Mouse (Mus musculus) neural tube, embryonic 12.5 days (tissue): ENCODE results near the gene Cyb5r1. TPM values are rescaled to one million over a fixed set of nuclear protein-coding genes. Genes with fewer than 3 reads are reported as not detected.
"Not testable (repeated sequence)": the region's sequence is repeated elsewhere in the genome, so short reads cannot be mapped to it uniquely, and the experiment has no call there.

Experiments used
- ATAC-seq: fragments of 200-750 bp; cut with Nextera tagmentation; 2 replicates; pipeline ENCODE4 v1.8.0; 2017; ENCODE audit warnings: low read depth, mild to moderate bottlenecking, moderate TSS enrichment, moderate library complexity; ENCODE audit not compliant: low FRiP score
- H3K27ac ChIP-seq: fragments of 300-500 bp; sonication (generic); 2 replicates; pipeline ENCODE4 v1.5.1; 2016
- H3K27me3 ChIP-seq: fragments of 300-500 bp; sonication (generic); replicated peaks from 2 replicates; pipeline ENCODE4 v1.6.1; 2016; ENCODE audit warnings: mild to moderate bottlenecking
- H3K36me3 ChIP-seq: fragments of 300-500 bp; sonication (generic); 2 replicates; pipeline ENCODE4 v1.6.1; 2016; ENCODE audit warnings: mild to moderate bottlenecking
- H3K4me1 ChIP-seq: fragments of 300-500 bp; sonication (generic); 2 replicates; pipeline ENCODE4 v1.6.1; 2016
- H3K4me2 ChIP-seq: fragments of 300-500 bp; sonication (generic); replicated peaks from 2 replicates; pipeline ENCODE4 v1.6.1; 2016; ENCODE audit warnings: mild to moderate bottlenecking
- H3K4me3 ChIP-seq: fragments of 300-500 bp; sonication (generic); 2 replicates; pipeline ENCODE4 v1.5.1; 2016
- H3K9ac ChIP-seq: fragments of 300-500 bp; sonication (generic); 2 replicates; pipeline ENCODE4 v1.6.1; 2016; ENCODE audit warnings: mild to moderate bottlenecking
- H3K9me3 ChIP-seq: fragments of 300-500 bp; sonication (generic); 2 replicates; pipeline ENCODE4 v1.6.1; 2016; ENCODE audit warnings: mild to moderate bottlenecking
- WGBS: fragments of 180-500 bp; shearing (Covaris S2); methylation state at CpG from one replicate; pipeline ENCODE4 v1.1.7; 2016; 5-methylcytosine and 5-hydroxymethylcytosine counted together
- polyA plus RNA-seq: library from polyadenylated mRNA; unstranded; fragments of >200 nt; fragmentation: Nextera tagmentation; extraction: Ambion mirVana; gene quantifications from 2 replicates; pipeline ENCODE4 v1.2.1, GENCODE M21; 2016

The Cyb5r1 gene
- polyA plus RNA-seq, 1 experiment from 2014 or later: 29.8 TPM

DNA sequence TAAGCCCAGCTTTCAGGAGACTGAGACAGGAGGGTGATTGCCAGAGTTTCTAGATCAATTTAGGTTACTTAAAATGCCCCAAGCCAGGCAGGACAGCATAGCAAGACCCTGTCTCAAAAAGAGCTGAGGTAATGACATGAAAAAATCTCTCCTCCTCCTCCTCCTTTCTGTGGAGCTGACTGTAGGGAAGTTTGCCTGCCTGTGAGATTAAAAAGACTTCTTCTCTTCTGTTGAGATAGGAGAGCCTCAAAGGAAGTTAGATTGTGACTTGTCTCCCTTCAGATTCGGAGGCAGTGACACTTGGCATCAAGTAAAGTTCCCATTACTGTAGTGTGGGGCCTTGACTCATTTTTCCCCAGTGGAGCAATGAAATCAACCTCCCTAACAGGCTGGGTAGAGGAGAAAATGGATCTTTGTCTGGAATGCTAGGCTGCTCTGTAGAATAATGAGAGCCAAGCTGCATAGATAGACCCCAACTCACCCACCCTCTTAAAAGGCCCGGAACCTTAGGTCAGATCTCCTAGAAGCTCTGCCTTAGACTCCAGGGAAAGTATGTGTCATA is 13.1 kb downstream of the Cyb5r1 start:
- Histone ChIP-seq H3K36me3 (peaks cover 8% of the 10 kb centered on the region), H3K27ac (no peak overlapping the region), H3K27me3 (no peaks in the 10 kb centered on the region), H3K4me3 (no peak overlapping the region), H3K4me2 (no peak overlapping the region), H3K4me1 (peaks cover 41% of the 10 kb centered on the region), H3K9me3 (no peaks in the 10 kb centered on the region), H3K9ac (no peak overlapping the region)
- WGBS: 89% methylated on average over 2 of the region's 2 CpGs
- ATAC-seq: no peak

DNA sequence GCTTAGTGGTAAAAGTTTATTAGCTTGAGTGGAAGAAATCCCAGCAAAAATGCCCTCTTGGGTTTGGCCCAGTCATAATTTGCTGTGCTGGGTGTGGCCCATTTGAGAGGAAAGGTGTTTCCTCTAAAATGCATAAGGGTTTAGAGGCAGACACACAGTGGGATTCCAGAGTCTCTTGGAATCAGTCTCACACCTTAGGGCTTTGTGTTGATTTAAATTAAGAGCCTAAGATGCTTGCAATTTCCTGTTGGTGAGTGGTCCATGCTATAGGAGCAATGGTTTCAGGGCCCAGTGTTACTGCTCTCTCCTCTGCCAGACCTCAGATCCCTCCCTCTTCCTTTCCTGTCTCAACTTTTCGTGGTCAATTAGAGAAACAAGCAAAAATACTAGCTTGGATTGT is 13.8 kb downstream of the Cyb5r1 start:
- WGBS: 69% methylated on average over 1 of the region's 1 CpGs
- peaks cover 15% of the 10 kb centered on the region for H3K36me3 ChIP-seq
- no peaks in the 10 kb centered on the region for H3K27me3 ChIP-seq
- no peak overlapping the region for H3K9ac ChIP-seq
- H3K27ac ChIP-seq: no peak overlapping the region
- peaks cover 41% of the 10 kb centered on the region for H3K4me1 ChIP-seq
- H3K9me3 ChIP-seq: no peaks in the 10 kb centered on the region
- no peak overlapping the region for H3K4me2 ChIP-seq
- no peak overlapping the region for H3K4me3 ChIP-seq
- ATAC-seq: no peak

DNA sequence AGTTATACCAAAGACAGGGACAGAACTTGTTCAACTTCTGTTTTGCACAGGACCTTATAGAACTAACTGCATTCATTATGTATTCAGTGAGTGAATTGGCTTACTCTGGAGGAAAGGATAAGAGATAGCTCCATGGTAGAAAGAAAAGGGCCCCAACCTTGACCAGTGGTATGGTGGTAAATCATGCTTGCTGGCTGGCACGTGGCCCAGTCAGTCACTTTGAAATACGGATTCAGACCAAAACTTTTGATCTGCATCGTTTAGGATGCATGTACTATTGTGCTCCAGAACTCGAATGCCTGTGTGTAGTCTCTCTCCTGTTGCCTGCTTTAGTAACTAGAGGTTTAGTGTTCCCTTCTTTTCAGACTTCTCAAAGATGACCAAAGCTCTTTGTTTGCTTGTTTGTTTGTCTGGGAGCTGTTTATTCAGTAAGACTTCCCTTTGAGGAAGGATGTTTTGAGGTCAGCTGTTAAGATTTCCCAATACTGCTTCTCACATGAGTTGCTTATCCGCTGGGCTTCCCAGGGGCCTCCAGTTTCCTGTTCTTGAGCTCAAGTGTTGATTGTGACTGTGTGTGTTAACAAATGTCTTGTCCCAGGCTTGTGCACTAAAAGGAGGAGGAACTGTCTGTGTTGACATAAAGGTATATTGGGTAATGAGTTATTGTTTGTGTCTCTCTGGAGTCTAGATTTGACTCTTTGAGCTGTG is 14.5 kb downstream of the Cyb5r1 start:
- WGBS: 50% methylated on average over 5 of the region's 5 CpGs
- Histone ChIP-seq H3K9ac (0 out of 2 replicates have a peak overlapping the region, but pooled peaks have one; percentile 5), H3K9me3 (no peaks in the 10 kb centered on the region), H3K36me3 (peaks cover 22% of the 10 kb centered on the region), H3K4me2 (peak overlapping the region; percentile 22; the same call in 1 of the 2 replicates), H3K27me3 (no peaks in the 10 kb centered on the region), H3K27ac (no peak overlapping the region), H3K4me3 (no peak overlapping the region), H3K4me1 (peaks cover 41% of the 10 kb centered on the region)
- no peak for ATAC-seq

DNA sequence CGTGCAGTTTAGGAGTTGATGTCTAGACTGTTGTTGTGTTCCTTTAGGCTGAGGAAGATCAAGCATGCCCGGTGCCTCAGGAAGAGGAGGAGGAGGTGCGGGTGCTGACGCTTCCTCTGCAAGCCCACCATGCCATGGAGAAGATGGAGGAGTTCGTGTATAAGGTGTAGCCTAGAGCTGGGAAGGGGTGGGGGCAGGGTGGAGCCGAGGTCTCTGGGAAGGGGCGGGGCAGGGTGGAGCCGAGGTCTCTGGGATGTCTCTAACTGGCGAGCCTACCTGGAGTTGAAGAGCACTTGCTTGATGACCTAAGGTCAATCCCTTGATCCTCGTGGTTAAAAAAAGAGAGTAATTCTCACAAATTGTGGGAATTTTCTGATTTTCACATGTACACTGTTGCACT is 18.6 kb downstream of the Cyb5r1 start:
- no peak overlapping the region for H3K4me3 ChIP-seq
- H3K9me3 ChIP-seq: no peaks in the 10 kb centered on the region
- no peak overlapping the region for H3K9ac ChIP-seq
- no peak overlapping the region for H3K4me2 ChIP-seq
- H3K27ac ChIP-seq: no peak overlapping the region
- 84% methylated on average over 10 of the region's 10 CpGs for WGBS
- H3K27me3 ChIP-seq: no peaks in the 10 kb centered on the region
- peaks cover 16% of the 10 kb centered on the region for H3K4me1 ChIP-seq
- no peak for ATAC-seq
- H3K36me3 ChIP-seq: peaks cover 60% of the 10 kb centered on the region

DNA sequence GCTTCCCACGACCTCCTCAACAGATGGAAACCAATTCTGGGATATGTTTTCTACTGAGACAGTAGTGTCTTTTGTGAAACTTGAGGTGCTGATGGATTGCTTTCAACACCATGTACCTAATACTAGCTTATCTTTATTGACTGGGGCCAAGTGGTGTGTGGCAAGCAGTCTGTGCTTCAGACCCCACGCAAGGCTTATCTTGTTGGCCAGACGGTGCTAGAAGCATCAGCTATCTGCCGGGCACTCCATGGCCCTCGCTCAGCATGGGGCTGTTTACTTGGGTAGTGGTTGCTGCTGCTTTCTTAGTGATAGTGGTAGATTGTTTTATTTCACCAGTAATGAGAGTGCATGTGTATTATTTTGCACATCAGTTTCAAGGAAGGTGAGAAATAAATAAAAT is 20.9 kb downstream of the Cyb5r1 start:
- ATAC-seq: no peak
- peaks cover 79% of the 10 kb centered on the region for H3K36me3 ChIP-seq

DNA sequence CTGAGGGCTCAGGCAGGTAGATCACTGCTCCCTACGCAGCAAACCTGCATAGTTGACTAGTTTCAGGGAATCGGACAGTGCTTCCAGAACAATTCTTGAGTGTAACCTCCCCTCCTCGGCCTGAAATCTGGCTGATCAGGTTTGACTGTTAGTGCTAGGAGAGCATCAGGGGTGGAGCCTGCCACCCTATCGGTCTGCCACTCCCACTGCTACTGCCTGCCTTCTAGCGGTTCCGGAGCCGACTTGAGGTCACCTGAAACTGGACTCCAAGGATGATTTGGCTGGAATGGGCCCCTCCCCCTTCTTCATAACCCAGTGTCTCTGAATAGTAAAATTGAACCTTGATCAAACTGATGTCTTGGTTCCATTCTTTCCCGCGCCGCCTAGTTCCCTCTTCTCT is 27.6 kb downstream of the Cyb5r1 start:
- Histone ChIP-seq H3K36me3 (peaks cover 52% of the 10 kb centered on the region), H3K4me3 (no peak overlapping the region), H3K4me1 (no peaks in the 10 kb centered on the region), H3K9me3 (no peaks in the 10 kb centered on the region), H3K9ac (no peak overlapping the region), H3K27ac (no peak overlapping the region), H3K4me2 (no peak overlapping the region), H3K27me3 (no peaks in the 10 kb centered on the region)
- 87% methylated on average over 10 of the region's 10 CpGs for WGBS
- no peak for ATAC-seq

More for the DNA sequence above, 20.9 kb downstream of the Cyb5r1 start:
- WGBS: 88% methylated on average over 5 of the region's 5 CpGs
- Histone ChIP-seq H3K4me1 (no peaks in the 10 kb centered on the region), H3K4me3 (no peak overlapping the region), H3K27me3 (no peaks in the 10 kb centered on the region), H3K9ac (no peak overlapping the region), H3K27ac (no peak overlapping the region), H3K4me2 (no peak overlapping the region), H3K9me3 (no peaks in the 10 kb centered on the region)

DNA sequence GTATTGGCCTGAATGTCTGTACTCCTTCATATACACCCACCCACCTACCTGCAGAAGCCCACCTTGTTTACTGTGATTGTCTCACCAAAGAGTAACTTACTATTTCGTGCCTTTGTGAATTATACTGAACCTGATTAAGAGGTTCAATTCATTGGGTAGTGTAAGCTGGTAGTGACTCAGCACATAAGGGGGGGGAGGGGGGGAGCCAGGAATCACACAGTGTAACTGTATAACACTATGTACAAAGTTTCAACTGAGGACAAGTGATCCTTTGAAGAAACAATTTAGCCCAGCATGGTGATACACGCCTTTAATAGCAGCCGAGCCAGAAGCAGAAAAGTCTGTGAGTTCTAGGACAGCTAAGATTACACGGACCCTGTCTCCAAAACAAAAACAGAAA is 28.1 kb downstream of the Cyb5r1 start:
- Histone ChIP-seq H3K9ac (no peak overlapping the region), H3K27ac (no peak overlapping the region), H3K9me3 (no peaks in the 10 kb centered on the region), H3K4me3 (no peak overlapping the region), H3K27me3 (no peaks in the 10 kb centered on the region), H3K36me3 (peaks cover 47% of the 10 kb centered on the region), H3K4me2 (no peak overlapping the region), H3K4me1 (no peaks in the 10 kb centered on the region)
- WGBS: 95% methylated on average over 4 of the region's 4 CpGs
- ATAC-seq: no peak

DNA sequence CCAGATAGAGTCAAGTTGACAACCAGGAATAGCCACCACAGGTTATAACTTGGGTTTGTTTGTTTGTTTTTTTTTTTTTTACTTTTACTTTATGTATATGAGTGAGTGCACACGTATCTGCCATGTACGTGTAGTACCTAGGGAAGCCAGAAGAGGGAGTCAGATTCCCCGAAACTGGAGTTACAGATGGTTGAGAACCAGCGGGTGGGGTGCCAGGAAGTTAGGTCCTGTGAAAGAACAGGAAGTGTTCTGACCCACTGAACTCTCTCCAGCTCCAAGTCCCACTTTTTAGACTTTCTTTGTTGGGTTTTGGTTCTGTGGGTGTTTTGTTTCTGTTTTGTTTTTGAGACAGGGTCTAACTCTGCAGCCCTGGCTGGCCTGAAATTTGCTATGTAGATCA is 30.1 kb downstream of the Cyb5r1 start:
- H3K4me1 ChIP-seq: no peaks in the 10 kb centered on the region
- no peak overlapping the region for H3K4me3 ChIP-seq
- H3K36me3 ChIP-seq: peaks cover 32% of the 10 kb centered on the region
- 35% methylated on average over 4 of the region's 4 CpGs for WGBS
- H3K4me2 ChIP-seq: no peak overlapping the region
- no peak overlapping the region for H3K9ac ChIP-seq
- no peak for ATAC-seq
- no peak overlapping the region for H3K27ac ChIP-seq
- H3K9me3 ChIP-seq: no peaks in the 10 kb centered on the region
- no peaks in the 10 kb centered on the region for H3K27me3 ChIP-seq

DNA sequence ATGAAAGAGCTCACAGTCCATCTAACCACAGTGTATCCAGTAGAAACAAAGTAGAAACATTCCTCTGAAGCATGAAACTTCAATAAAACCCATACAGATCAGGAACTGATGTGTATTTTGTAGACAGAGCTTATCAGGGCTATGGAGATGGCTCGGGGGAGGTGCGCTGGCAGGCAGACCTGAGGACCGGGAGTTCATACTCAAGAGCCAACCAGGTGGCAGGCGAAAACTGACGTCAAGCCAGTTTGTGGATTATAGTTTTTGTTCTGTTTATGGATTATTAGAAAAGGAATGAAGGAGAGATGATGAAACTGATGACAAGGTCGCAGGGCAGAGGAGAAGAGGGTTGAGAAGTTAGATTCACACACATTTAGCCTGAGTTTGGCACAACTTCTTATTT is 35.1 kb downstream of the Cyb5r1 start:
- Histone ChIP-seq H3K27me3 (no peaks in the 10 kb centered on the region), H3K9ac (no peak overlapping the region), H3K27ac (no peak overlapping the region), H3K9me3 (no peaks in the 10 kb centered on the region), H3K4me3 (no peak overlapping the region), H3K4me2 (no peak overlapping the region), H3K4me1 (no peaks in the 10 kb centered on the region), H3K36me3 (no peaks in the 10 kb centered on the region)
- ATAC-seq: no peak
- WGBS: 93% methylated on average over 6 of the region's 6 CpGs

DNA sequence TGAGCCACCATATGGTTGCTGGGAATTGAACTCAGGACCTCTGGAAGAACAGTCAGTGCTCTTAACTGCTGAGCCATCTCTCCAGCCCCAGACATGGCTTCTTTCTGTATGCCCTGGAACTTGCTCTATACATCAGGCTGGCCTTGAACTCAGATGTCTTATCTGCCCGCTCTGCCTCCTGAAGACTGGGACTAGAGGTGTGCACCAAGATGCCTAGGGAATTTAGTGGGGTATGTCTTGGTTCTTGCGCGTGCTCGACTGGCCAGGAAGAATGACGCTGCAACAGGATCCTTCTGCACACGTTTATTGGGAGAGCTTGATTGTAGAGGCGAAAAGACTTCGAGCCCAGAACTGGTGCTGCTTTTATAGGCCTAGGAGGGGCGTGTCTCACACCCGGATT is 36.4 kb downstream of the Cyb5r1 start:
- H3K9ac ChIP-seq, ATAC-seq: not testable (repeated sequence)
- WGBS: 94% methylated on average over 8 of the region's 10 CpGs

DNA sequence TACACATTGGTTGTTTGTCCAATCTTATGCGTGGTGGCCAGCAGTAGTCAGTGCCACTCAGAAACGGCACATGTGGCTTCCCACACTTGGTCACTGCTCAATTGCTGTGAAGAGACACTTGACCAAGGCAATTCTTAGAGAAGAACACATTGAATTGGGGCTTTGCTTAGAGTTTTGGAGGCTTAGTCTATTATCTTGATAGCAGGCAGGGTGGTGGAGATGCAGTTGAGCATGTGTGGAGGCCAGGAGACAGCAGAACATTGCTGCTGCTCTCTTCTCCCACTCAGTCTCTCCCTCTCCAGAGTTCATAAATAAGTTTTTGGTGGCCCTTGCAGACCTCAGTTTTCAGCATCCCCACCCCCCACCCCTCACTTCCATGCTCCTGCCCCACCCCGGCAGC is 37.0 kb downstream of the Cyb5r1 start:
- Histone ChIP-seq H3K9me3 (no peaks in the 10 kb centered on the region), H3K27ac (no peak overlapping the region), H3K9ac (no peak overlapping the region), H3K36me3 (no peaks in the 10 kb centered on the region), H3K4me1 (no peaks in the 10 kb centered on the region), H3K27me3 (no peaks in the 10 kb centered on the region), H3K4me3 (no peak overlapping the region), H3K4me2 (no peak overlapping the region)
- no peak for ATAC-seq
- WGBS: 96% methylated on average over 3 of the region's 3 CpGs

More for the DNA sequence above, 36.4 kb downstream of the Cyb5r1 start:
- H3K27ac ChIP-seq, H3K4me1 ChIP-seq, H3K27me3 ChIP-seq, H3K36me3 ChIP-seq, H3K4me2 ChIP-seq, H3K4me3 ChIP-seq, H3K9me3 ChIP-seq: not testable (repeated sequence)

DNA sequence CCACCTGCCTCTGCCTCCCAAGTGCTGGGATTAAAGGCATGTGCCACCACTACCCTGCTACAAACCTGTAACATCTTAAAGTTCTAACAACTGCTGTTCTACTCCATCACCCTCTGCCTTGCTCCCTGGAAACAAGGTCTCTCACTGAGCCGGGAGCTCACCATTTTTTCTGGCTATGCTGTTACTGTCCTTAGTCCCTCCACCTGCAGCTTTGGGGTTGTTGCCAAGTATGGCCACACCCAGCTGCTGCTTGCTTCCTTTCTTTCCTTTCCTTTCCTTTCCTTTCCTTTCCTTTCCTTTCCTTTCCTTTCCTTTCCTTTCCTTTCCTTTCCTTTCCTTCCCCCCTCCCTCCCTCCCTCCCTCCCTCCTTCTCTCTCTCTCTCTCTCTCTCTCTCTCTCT is 37.9 kb downstream of the Cyb5r1 start:
- H3K9ac ChIP-seq, H3K9me3 ChIP-seq, H3K36me3 ChIP-seq, ATAC-seq, H3K27me3 ChIP-seq, H3K4me1 ChIP-seq, H3K4me3 ChIP-seq, H3K27ac ChIP-seq, H3K4me2 ChIP-seq: not testable (repeated sequence)
- 83% methylated on average over 1 of the region's 1 CpGs for WGBS

DNA sequence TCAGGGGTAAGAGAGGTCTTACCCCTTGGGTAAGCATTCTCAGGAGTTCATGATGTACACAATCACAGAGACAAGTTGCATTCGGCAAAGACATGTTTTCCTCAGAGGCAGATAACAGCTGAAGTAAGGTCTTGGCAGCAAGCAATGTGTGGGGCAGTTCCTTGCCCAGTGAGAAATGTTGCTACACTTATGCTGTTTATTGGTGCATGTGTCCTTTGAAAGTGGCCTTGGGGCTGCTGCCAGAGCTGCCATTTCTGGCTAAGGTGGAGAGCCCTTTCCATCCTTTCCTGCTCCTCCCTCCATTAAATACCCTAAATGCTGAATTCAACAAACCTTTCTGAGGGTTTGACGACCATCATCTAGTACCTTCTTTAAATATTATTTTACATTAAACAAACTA is 40.1 kb downstream of the Cyb5r1 start:
- Histone ChIP-seq H3K4me3 (no peak overlapping the region), H3K4me2 (no peak overlapping the region), H3K36me3 (no peaks in the 10 kb centered on the region), H3K9me3 (no peaks in the 10 kb centered on the region), H3K9ac (no peak overlapping the region), H3K27ac (no peak overlapping the region), H3K4me1 (no peaks in the 10 kb centered on the region), H3K27me3 (no peaks in the 10 kb centered on the region)
- ATAC-seq: no peak
- WGBS: 90% methylated on average over 2 of the region's 2 CpGs
